Mouse (Mus musculus): ENCODE results near the gene Fsd1l. TPM values are rescaled to one million over a fixed set of nuclear protein-coding genes. Genes with fewer than 3 reads are reported as not detected.
"Not testable (repeated sequence)": the region's sequence is repeated elsewhere in the genome, so short reads cannot be mapped to it uniquely, and the experiment has no call there.

Gene Fsd1l
- polyA plus RNA-seq, 1 experiment = 11.5 TPM

DNA sequence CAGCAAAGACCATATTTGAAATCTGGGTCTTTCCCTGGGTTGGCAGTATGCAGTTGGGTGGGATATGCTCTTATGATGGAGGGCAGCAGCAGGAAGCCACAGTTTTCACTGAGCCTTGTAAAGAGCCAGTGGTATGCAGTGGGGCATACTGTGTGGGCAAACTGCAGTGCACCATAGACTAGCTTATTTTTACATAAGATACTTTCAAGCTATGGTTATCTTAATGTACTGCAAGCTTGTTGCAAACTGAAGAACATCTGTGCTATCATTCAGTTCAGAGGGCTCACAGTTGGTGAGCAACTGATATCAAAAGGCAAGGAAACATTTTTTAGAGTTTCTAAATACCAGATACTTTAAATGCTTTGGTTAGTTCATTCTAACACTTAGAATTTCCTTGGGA, 29.4 kb downstream of the Fsd1l start:
- Histone ChIP-seq H3K4me1 (ENCODE audit: control insufficient read depth, insufficient read depth, low read length) (peaks cover 5% of the 10 kb centered on the region; the same call in 1 of the 2 replicates), H3K27ac (ENCODE audit: insufficient read depth, low read length) (no peak overlapping the region), H3K4me3 (ENCODE audit: insufficient read depth, low read length) (no peak overlapping the region)
- no peak for TF ChIP-seq POLR2A (IDR thresholded peaks at IDR 0.05; ENCODE audit: extremely low read depth, insufficient read depth, low read length)
- no peak for TF ChIP-seq CTCF (IDR thresholded peaks at IDR 0.05; ENCODE audit: extremely low read depth, insufficient read depth, low read length)

- Histone ChIP-seq H3K4me1 (ENCODE audit: control insufficient read depth, insufficient read depth, low read length) (no peaks in the 10 kb centered on the region), H3K27ac (ENCODE audit: insufficient read depth, low read length) (no peak overlapping the region), H3K4me3 (ENCODE audit: insufficient read depth, low read length) (no peak overlapping the region)
- TF ChIP-seq POLR2A (IDR thresholded peaks at IDR 0.05; ENCODE audit: extremely low read depth, insufficient read depth, low read length) = no peak
- TF ChIP-seq CTCF (IDR thresholded peaks at IDR 0.05; ENCODE audit: extremely low read depth, insufficient read depth, low read length) = no peak
These were observed 50.8 kb downstream of the Fsd1l start for GRCm38 (mm10) chr4:53682092-53682491.

DNA sequence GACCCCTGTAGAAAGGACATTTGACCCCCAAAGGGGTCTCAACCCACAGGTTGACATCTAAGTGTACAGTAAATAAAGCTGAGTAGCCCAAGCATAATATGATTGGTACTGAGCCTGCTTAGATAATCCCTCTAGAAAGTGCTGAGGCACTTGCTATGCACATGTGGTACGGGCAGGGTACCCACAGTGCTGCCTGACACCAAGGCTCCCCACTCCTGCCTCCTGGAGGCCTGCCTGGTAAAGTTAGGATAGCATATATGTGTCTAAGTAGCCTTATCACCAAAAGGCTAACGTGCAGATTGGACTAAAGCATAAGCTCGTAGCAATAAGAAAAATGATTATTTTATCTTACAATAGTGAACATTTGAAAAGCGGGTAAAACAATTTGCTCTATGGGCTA, 57.7 kb downstream of the Fsd1l start:
- H3K4me1 ChIP-seq (ENCODE audit: control insufficient read depth, insufficient read depth, low read length) = no peaks in the 10 kb centered on the region
- H3K27ac ChIP-seq (ENCODE audit: insufficient read depth, low read length) = no peak overlapping the region
- H3K4me3 ChIP-seq (ENCODE audit: insufficient read depth, low read length) = no peak overlapping the region
- TF ChIP-seq CTCF (IDR thresholded peaks at IDR 0.05; ENCODE audit: extremely low read depth, insufficient read depth, low read length) = no peak
- TF ChIP-seq POLR2A (IDR thresholded peaks at IDR 0.05; ENCODE audit: extremely low read depth, insufficient read depth, low read length) = no peak

GRCm38 (mm10) chr4:53691418-53691817, 60.1 kb downstream of the Fsd1l start:
- H3K4me3 ChIP-seq (ENCODE audit: insufficient read depth, low read length) = no peak overlapping the region
- H3K27ac ChIP-seq (ENCODE audit: insufficient read depth, low read length) = no peak overlapping the region
- no peaks in the 10 kb centered on the region for H3K4me1 ChIP-seq (ENCODE audit: control insufficient read depth, insufficient read depth, low read length)
- TF ChIP-seq CTCF (IDR thresholded peaks at IDR 0.05; ENCODE audit: extremely low read depth, insufficient read depth, low read length) (no peak), POLR2A (IDR thresholded peaks at IDR 0.05; ENCODE audit: extremely low read depth, insufficient read depth, low read length) (no peak)

- H3K27ac ChIP-seq (ENCODE audit: insufficient read depth, low read length); H3K4me3 ChIP-seq (ENCODE audit: insufficient read depth, low read length); H3K4me1 ChIP-seq (ENCODE audit: control insufficient read depth, insufficient read depth, low read length): not testable (repeated sequence)
These were observed 77.9 kb downstream of the Fsd1l start for GRCm38 (mm10) chr4:53709166-53709565.

- H3K27ac ChIP-seq (ENCODE audit: insufficient read depth, low read length) = no peak overlapping the region
- H3K4me3 ChIP-seq (ENCODE audit: insufficient read depth, low read length) = no peak overlapping the region
- no peaks in the 10 kb centered on the region for H3K4me1 ChIP-seq (ENCODE audit: control insufficient read depth, insufficient read depth, low read length)
- TF ChIP-seq POLR2A (IDR thresholded peaks at IDR 0.05; ENCODE audit: extremely low read depth, insufficient read depth, low read length) (no peak), CTCF (IDR thresholded peaks at IDR 0.05; ENCODE audit: extremely low read depth, insufficient read depth, low read length) (no peak)
These were observed 78.8 kb downstream of the Fsd1l start for GRCm38 (mm10) chr4:53710021-53710420.

DNA sequence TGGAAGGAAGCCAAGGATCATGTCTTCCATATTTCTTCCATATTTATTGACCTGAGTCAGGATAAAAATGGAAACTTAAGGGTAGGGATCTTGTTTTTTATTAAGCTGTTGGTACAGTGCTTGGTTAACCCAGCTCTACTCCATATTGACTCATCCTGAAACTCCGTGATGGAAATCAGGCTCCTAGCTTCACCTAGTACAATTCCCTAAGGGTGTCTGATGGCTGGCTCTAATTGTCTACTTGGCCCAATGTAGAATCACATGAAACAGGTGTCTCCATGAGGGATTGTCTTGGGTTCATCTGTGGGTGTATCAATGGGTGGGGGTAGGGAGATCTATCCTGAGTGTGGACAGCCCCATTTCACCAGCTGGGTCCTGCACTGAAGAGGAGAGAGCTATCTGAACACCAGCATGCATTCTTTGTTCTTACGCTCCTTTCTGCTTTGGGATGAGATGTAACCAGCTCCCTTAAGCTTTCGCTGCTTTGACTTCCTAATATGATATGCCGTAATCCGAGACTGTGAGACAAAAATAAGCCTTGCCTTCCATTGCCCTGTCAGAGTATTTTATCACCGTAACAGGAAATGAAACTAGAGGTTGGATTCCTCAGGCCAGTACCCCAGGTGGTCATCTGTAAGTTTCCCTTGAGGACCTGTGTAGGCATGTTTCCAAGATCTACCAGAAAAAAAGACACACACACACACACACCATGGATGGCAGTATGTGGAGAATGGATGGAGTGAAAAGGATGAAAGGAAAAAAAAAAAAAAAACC, 79.5 kb downstream of the Fsd1l start:
- Histone ChIP-seq H3K4me3 (ENCODE audit: insufficient read depth, low read length) (no peak overlapping the region), H3K27ac (ENCODE audit: insufficient read depth, low read length) (no peak overlapping the region), H3K4me1 (ENCODE audit: control insufficient read depth, insufficient read depth, low read length) (no peaks in the 10 kb centered on the region)
- TF ChIP-seq POLR2A (IDR thresholded peaks at IDR 0.05; ENCODE audit: extremely low read depth, insufficient read depth, low read length) (no peak), CTCF (IDR thresholded peaks at IDR 0.05; ENCODE audit: extremely low read depth, insufficient read depth, low read length) (no peak)

GRCm38 (mm10) chr4:53713704-53714050, 82.4 kb downstream of the Fsd1l start, which contains the start of gene Fktn:
Gene Fktn (plus strand): TSS chr4:53713998.
- H3K27ac ChIP-seq (ENCODE audit: insufficient read depth, low read length) = peak within 1 kb of the TSS; percentile 57
- no peaks in the 10 kb centered on the region for H3K4me1 ChIP-seq (ENCODE audit: control insufficient read depth, insufficient read depth, low read length)
- no peak for TF ChIP-seq CTCF (IDR thresholded peaks at IDR 0.05; ENCODE audit: extremely low read depth, insufficient read depth, low read length)
- no peak for TF ChIP-seq POLR2A (IDR thresholded peaks at IDR 0.05; ENCODE audit: extremely low read depth, insufficient read depth, low read length)
- peak within 1 kb of the TSS; percentile 93 for H3K4me3 ChIP-seq (ENCODE audit: insufficient read depth, low read length)

DNA sequence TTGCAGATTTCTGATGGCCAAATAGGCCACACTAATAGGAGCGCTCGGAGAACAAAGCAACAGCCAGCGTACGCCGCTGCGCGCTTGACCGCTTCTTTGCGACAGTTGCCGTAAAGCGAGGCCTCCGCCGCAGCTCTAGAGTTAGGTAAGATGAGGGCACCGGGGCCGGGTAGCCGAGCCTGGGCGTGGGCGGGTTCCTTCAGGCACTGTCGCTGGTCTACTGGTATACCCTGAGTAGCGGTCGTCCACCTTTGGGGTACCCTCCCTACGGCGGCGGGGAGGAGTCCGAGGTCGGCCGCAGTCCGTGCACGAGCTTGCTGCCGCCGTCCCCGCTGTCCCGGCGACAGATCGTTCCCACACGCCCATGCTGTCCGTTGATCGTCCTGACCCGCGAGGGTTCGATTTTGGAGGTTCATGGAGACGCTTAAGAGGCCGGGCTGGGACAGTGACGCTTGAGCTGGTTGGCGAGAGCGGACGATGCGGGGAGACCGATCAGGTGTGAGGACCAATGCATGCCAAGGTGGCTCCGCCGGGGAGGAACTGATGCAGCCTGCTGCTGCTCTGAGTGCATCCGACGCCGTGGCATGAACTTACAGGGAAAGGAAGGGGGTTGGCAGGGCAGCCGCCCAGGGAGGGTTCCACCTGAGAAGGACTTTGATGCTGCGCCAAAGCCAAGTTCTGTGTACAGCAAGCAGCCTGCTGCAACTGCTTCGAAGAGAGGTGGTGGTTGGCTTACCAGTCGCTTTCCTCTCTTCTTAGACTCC, 83.0 kb downstream of the Fsd1l start:
- Histone ChIP-seq H3K4me1 (ENCODE audit: control insufficient read depth, insufficient read depth, low read length) (no peaks in the 10 kb centered on the region), H3K4me3 (ENCODE audit: insufficient read depth, low read length) (peak overlapping the region; percentile 93), H3K27ac (ENCODE audit: insufficient read depth, low read length) (peak overlapping the region; percentile 57)
- peak; percentile 71 for TF ChIP-seq POLR2A (IDR thresholded peaks at IDR 0.05; ENCODE audit: extremely low read depth, insufficient read depth, low read length)
- TF ChIP-seq CTCF (IDR thresholded peaks at IDR 0.05; ENCODE audit: extremely low read depth, insufficient read depth, low read length) = no peak

DNA sequence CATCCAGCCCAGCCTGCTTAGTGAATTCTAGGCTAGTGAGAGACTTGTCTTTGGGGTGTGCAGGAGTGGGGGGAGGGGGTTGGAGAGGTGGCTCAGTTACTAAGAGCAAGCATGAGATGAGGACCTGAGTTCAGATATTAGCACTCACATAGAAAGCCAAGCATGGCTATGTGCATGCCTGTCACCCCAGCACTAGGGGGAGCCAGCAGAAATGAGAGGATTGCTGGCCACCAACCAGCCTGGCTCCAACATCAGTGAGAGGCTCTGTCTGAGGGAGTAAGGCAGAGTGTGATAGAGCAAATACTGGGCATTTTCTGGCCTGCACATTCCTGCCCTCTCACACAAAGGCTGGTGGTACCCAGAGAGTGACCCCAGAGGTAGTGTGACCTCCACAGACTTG, 84.7 kb downstream of the Fsd1l start:
- H3K4me3 ChIP-seq (ENCODE audit: insufficient read depth, low read length) = no peak overlapping the region
- TF ChIP-seq POLR2A (IDR thresholded peaks at IDR 0.05; ENCODE audit: extremely low read depth, insufficient read depth, low read length) (no peak), CTCF (IDR thresholded peaks at IDR 0.05; ENCODE audit: extremely low read depth, insufficient read depth, low read length) (peak; percentile 21; the same call in 1 of the 2 replicates)
- no peak overlapping the region for H3K27ac ChIP-seq (ENCODE audit: insufficient read depth, low read length)
- H3K4me1 ChIP-seq (ENCODE audit: control insufficient read depth, insufficient read depth, low read length) = no peaks in the 10 kb centered on the region
